Mouse (Mus musculus) CH12.LX (cell line): Measurements from ENCODE around the gene Thsd4. TPM values are rescaled to one million over a fixed set of nuclear protein-coding genes. Genes with fewer than 3 reads are reported as not detected.

ENCODE experiments used
- DNase-seq: peaks from one replicate; pipeline ENCODE4 v3.0.0-alpha.2; 2013; ENCODE audit errors: extremely low read depth
- H3K27ac ChIP-seq: 2 replicates; pipeline ENCODE4 v1.5.1; 2012; ENCODE audit warnings: low read depth, mild to moderate bottlenecking, control low read depth, moderate library complexity; ENCODE audit not compliant: insufficient read depth
- H3K27me3 ChIP-seq: replicated peaks from 2 replicates; pipeline ENCODE3; 2012; ENCODE audit warnings: inconsistent platforms
- H3K36me3 ChIP-seq, 2 experiments: replicated peaks in 1 of 2; 2 replicates each; pipeline versions ENCODE3 to v1.6.1; 2012; ENCODE audit warnings: inconsistent platforms in 1 of 2, low read length in 1 of 2, mild to moderate bottlenecking in 1 of 2, mixed read lengths in 1 of 2, moderate library complexity in 1 of 2; ENCODE audit not compliant: control insufficient read depth in 1 of 2, insufficient read depth in 1 of 2
- H3K4me1 ChIP-seq, 2 experiments: 2 replicates each; pipeline ENCODE4 v1.6.1; 2012; ENCODE audit warnings: inconsistent platforms in 1 of 2, moderate library complexity in 1 of 2; ENCODE audit not compliant: insufficient read depth in 2 of 2, control insufficient read depth in 1 of 2
- H3K4me2 ChIP-seq: 2 replicates; pipeline ENCODE4 v1.6.1; 2012; ENCODE audit warnings: low read depth, mild to moderate bottlenecking, control low read depth; ENCODE audit not compliant: poor library complexity, insufficient read depth, severe bottlenecking
- H3K4me3 ChIP-seq, 3 experiments: fragments of 150-350 bp in 1 of 3; sonication (generic) in 1 of 3; replicated peaks in 1 of 3; 2 replicates each; pipeline versions ENCODE3 to v1.5.1; 2011 to 2012; ENCODE audit warnings: low read depth in 2 of 3, low read length in 2 of 3, mild to moderate bottlenecking in 2 of 3, moderate library complexity in 2 of 3, control low read depth in 1 of 3, improper control_type of control experiment in 1 of 3, inconsistent platforms in 1 of 3, mixed read lengths in 1 of 3; ENCODE audit not compliant: poor library complexity in 1 of 3
- H3K79me2 ChIP-seq: replicated peaks from 2 replicates; pipeline ENCODE4 v1.6.1; 2012; ENCODE audit warnings: mild to moderate bottlenecking, moderate library complexity; ENCODE audit not compliant: control insufficient read depth, poor library complexity, insufficient read depth, severe bottlenecking; ENCODE audit errors: extremely low read depth
- H3K9ac ChIP-seq: 2 replicates; pipeline ENCODE4 v1.6.1; 2012; ENCODE audit warnings: low read depth, mild to moderate bottlenecking, control low read depth, moderate library complexity; ENCODE audit not compliant: insufficient read depth
- H3K9me3 ChIP-seq: replicated peaks from 2 replicates; pipeline ENCODE3; 2012; ENCODE audit warnings: low read length, inconsistent platforms, mixed read lengths
- BHLHE40 ChIP-seq: IDR thresholded peaks from 2 replicates; pipeline ENCODE4 v1.6.1; 2011; ENCODE audit warnings: mild to moderate bottlenecking, low read depth, low read length, improper control_type of control experiment
- CHD1 ChIP-seq: IDR thresholded peaks from 2 replicates; pipeline ENCODE4 v1.6.1; 2012; ENCODE audit warnings: low read depth, low read length, improper control_type of control experiment, inconsistent platforms
- CHD2 ChIP-seq: IDR thresholded peaks from 2 replicates; pipeline ENCODE4 v1.6.1; 2011; ENCODE audit warnings: low read length, improper control_type of control experiment
- CTCF ChIP-seq, 2 experiments: IDR thresholded peaks in 1 of 2; conservative IDR thresholded peaks in 1 of 2; 2 replicates each; pipeline ENCODE4 v1.5.1; 2011 to 2012; ENCODE audit warnings: low read depth in 2 of 2, low read length in 2 of 2, improper control_type of control experiment in 1 of 2, inconsistent platforms in 1 of 2, mild to moderate bottlenecking in 1 of 2, moderate library complexity in 1 of 2
- E2F4 ChIP-seq: IDR thresholded peaks from 2 replicates; pipeline ENCODE4 v1.6.1; 2011; ENCODE audit warnings: low read depth, low read length, improper control_type of control experiment; ENCODE audit not compliant: insufficient replicate concordance
- ELF1 ChIP-seq: IDR thresholded peaks from 2 replicates; pipeline ENCODE4 v1.6.1; 2014; ENCODE audit warnings: low read depth, mild to moderate bottlenecking, inconsistent platforms, low read length, improper control_type of control experiment
- EP300 ChIP-seq: IDR thresholded peaks from 2 replicates; pipeline ENCODE4 v1.6.1; 2011; ENCODE audit warnings: low read length, improper control_type of control experiment
- GABPA ChIP-seq: IDR thresholded peaks from 2 replicates; pipeline ENCODE4 v1.6.1; 2012; ENCODE audit warnings: low read depth, low read length, improper control_type of control experiment, inconsistent platforms; ENCODE audit not compliant: insufficient replicate concordance
- HCFC1 ChIP-seq: IDR thresholded peaks from 2 replicates; pipeline ENCODE4 v1.6.1; 2012; ENCODE audit warnings: low read depth, mild to moderate bottlenecking, inconsistent platforms, low read length, improper control_type of control experiment
- IRF4 ChIP-seq: IDR thresholded peaks from 2 replicates; pipeline ENCODE4 v1.6.1; 2014; ENCODE audit warnings: low read depth, mild to moderate bottlenecking, inconsistent platforms, low read length, improper control_type of control experiment
- JUN ChIP-seq: IDR thresholded peaks from 2 replicates; pipeline ENCODE4 v1.6.1; 2011; ENCODE audit warnings: low read depth, mild to moderate bottlenecking, low read length, improper control_type of control experiment, moderate library complexity; ENCODE audit not compliant: insufficient read depth
- JUND ChIP-seq: conservative IDR thresholded peaks from 2 replicates; pipeline ENCODE4 v1.6.1; 2011; ENCODE audit warnings: low read depth, low read length, improper control_type of control experiment
- KAT2A ChIP-seq: IDR thresholded peaks from 2 replicates; pipeline ENCODE4 v1.6.1; 2012; ENCODE audit warnings: low read length, improper control_type of control experiment, inconsistent platforms; ENCODE audit not compliant: insufficient replicate concordance
- MAX ChIP-seq: IDR thresholded peaks from 2 replicates; pipeline ENCODE4 v1.6.1; 2011; ENCODE audit warnings: low read length, improper control_type of control experiment
- MAZ ChIP-seq: IDR thresholded peaks from 2 replicates; pipeline ENCODE4 v1.6.1; 2012; ENCODE audit warnings: low read depth, mild to moderate bottlenecking, inconsistent platforms, low read length, improper control_type of control experiment, moderate library complexity
- MEF2A ChIP-seq: IDR thresholded peaks from 2 replicates; pipeline ENCODE4 v1.6.1; 2014; ENCODE audit warnings: low read depth, mild to moderate bottlenecking, inconsistent platforms, low read length, improper control_type of control experiment, borderline replicate concordance
- MXI1 ChIP-seq: IDR thresholded peaks from 2 replicates; pipeline ENCODE4 v1.6.1; 2011; ENCODE audit warnings: mild to moderate bottlenecking, low read depth, low read length, improper control_type of control experiment
- MYC ChIP-seq: IDR thresholded peaks from 2 replicates; pipeline ENCODE4 v1.6.1; 2011; ENCODE audit warnings: low read depth, mild to moderate bottlenecking, improper control_type of control experiment, low read length
- NELFE ChIP-seq: IDR thresholded peaks from 2 replicates; pipeline ENCODE4 v1.6.1; 2011; ENCODE audit warnings: low read depth, low read length, improper control_type of control experiment
- NRF1 ChIP-seq: IDR thresholded peaks from 2 replicates; pipeline ENCODE4 v1.6.1; 2014; ENCODE audit warnings: low read depth, mild to moderate bottlenecking, inconsistent platforms, low read length, improper control_type of control experiment, moderate library complexity
- PAX5 ChIP-seq: IDR thresholded peaks from 2 replicates; pipeline ENCODE4 v1.6.1; 2012; ENCODE audit warnings: low read length, inconsistent platforms, mixed read lengths
- POLR2A ChIP-seq: IDR thresholded peaks from 2 replicates; pipeline ENCODE4 v1.6.1; 2011; ENCODE audit warnings: low read depth, mild to moderate bottlenecking, improper control_type of control experiment, low read length
- POLR2AphosphoS2 ChIP-seq: IDR thresholded peaks from 2 replicates; pipeline ENCODE4 v1.6.1; 2011; ENCODE audit warnings: low read depth, low read length, improper control_type of control experiment
- RAD21 ChIP-seq: IDR thresholded peaks from 2 replicates; pipeline ENCODE4 v1.6.1; 2011; ENCODE audit warnings: low read depth, mild to moderate bottlenecking, low read length, improper control_type of control experiment, moderate library complexity
- RCOR1 ChIP-seq: conservative IDR thresholded peaks from 2 replicates; pipeline ENCODE4 v1.6.1; 2012; ENCODE audit warnings: low read depth, mild to moderate bottlenecking, inconsistent platforms, low read length, improper control_type of control experiment
- SMC3 ChIP-seq: IDR thresholded peaks from 2 replicates; pipeline ENCODE4 v1.6.1; 2011; ENCODE audit warnings: low read depth, low read length, improper control_type of control experiment
- TBP ChIP-seq: conservative IDR thresholded peaks from 2 replicates; pipeline ENCODE4 v1.6.1; 2011; ENCODE audit warnings: low read depth, low read length, improper control_type of control experiment
- TCF12 ChIP-seq: IDR thresholded peaks from 2 replicates; pipeline ENCODE4 v1.6.1; 2014; ENCODE audit warnings: low read depth, mild to moderate bottlenecking, inconsistent platforms, low read length, improper control_type of control experiment
- USF1 ChIP-seq: IDR thresholded peaks from 2 replicates; pipeline ENCODE4 v1.6.1; 2014; ENCODE audit warnings: low read depth, mild to moderate bottlenecking, inconsistent platforms, low read length, improper control_type of control experiment
- ZC3H11A ChIP-seq: IDR thresholded peaks from 2 replicates; pipeline ENCODE4 v1.6.1; 2012; ENCODE audit warnings: low read depth, mild to moderate bottlenecking, inconsistent platforms, low read length, improper control_type of control experiment
- ZKSCAN1 ChIP-seq: IDR thresholded peaks from 2 replicates; pipeline ENCODE4 v1.6.1; 2012; ENCODE audit warnings: low read depth, inconsistent platforms, low read length, improper control_type of control experiment, borderline replicate concordance
- dilution Hi-C: fragments of 300-500 bp; cut with MboI; formaldehyde crosslinking; loops from 2 replicates; pipeline ENCODE4 v1.14.3; 2020; ENCODE audit warnings: low sequenced_read_pairs; ENCODE audit not compliant: extremely low pct_unique_long_range_greater_than_20kb, extremely low pct_ligation_motif_present
- in situ Hi-C: fragments of 300-500 bp; cut with MboI; formaldehyde crosslinking; loops from 3 replicates; pipeline ENCODE4 v1.14.3; 2019; ENCODE audit warnings: low sequenced_read_pairs, low pct_ligation_motif_present, low pct_unique_long_range_greater_than_20kb, mixed read lengths
- polyA plus RNA-seq: library from polyadenylated mRNA; unstranded; fragments of >175 nt; gene quantifications from 2 replicates; pipeline ENCODE4 v1.2.1, GENCODE M21; 2012; ENCODE audit warnings: low read depth; ENCODE audit not compliant: insufficient read length
- total RNA-seq, 2 experiments: library from RNA; depleted of rRNA; stranded (reverse); fragments of 300-350 nt in 1 of 2; fragments of >200 nt in 1 of 2; gene quantifications; 2 replicates each; pipeline ENCODE4 v1.2.3; 2012 to 2014

Gene Thsd4
- total and polyA plus RNA-seq, 3 experiments: not detected

GRCm38 (mm10) chr9:59960559-59960958, 561.3 kb downstream of the Thsd4 start, which contains the start of gene Nr2e3:
Gene Nr2e3, minus strand, starts transcription at chr9:59960659.
- Histone ChIP-seq H3K4me2 (no peak within 1 kb of the TSS), H3K9ac (no peak within 1 kb of the TSS), H3K4me3 (no peak within 1 kb of the TSS), H3K79me2 (no peaks in the 10 kb centered on the region), H3K36me3 (no peaks in the 10 kb centered on the region), H3K4me1 (peaks cover 3 to 18% of the 10 kb centered on the region in 2 experiments; a peak in 3 of 4 replicates), H3K27me3 (no peaks in the 10 kb centered on the region), H3K9me3 (no peaks in the 10 kb centered on the region), H3K27ac (no peak within 1 kb of the TSS)
- in situ Hi-C loops: no loop called here
- no peak for DNase-seq
- dilution Hi-C loops: no loop called here
- TF ChIP-seq JUN (no peak), ZKSCAN1 (no peak), IRF4 (no peak), JUND (no peak), BHLHE40 (no peak), E2F4 (no peak), POLR2A (no peak), EP300 (no peak), KAT2A (no peak), RAD21 (no peak), RCOR1 (no peak), CHD1 (no peak), NRF1 (no peak), ELF1 (no peak), MAX (no peak), CHD2 (no peak), HCFC1 (no peak), GABPA (no peak), USF1 (no peak), PAX5 (no peak)
- TF ChIP-seq, all 38 proteins: peak for 0

- Histone ChIP-seq H3K4me3 (no peak overlapping the region), H3K27me3 (no peaks in the 10 kb centered on the region), H3K9me3 (no peaks in the 10 kb centered on the region), H3K36me3 (no peaks in the 10 kb centered on the region), H3K79me2 (no peaks in the 10 kb centered on the region), H3K4me1 (peaks cover 4 to 27% of the 10 kb centered on the region in 2 experiments; a peak in 3 of 4 replicates), H3K4me2 (no peak overlapping the region), H3K27ac (no peak overlapping the region), H3K9ac (no peak overlapping the region)
- in situ Hi-C loops: loop anchor here (5.0 kb wide), 1 partner anchor 237 kb away; no protein-coding TSS in a partner anchor
- DNase-seq: peak; percentile 97
- dilution Hi-C loops: no loop called here
- TF ChIP-seq MAZ (no peak), HCFC1 (no peak), CHD1 (no peak), NELFE (peak; percentile 43; the same call in 1 of the 2 replicates), E2F4 (no peak), ZKSCAN1 (no peak), TBP (no peak), MAX (peak; percentile 76), MYC (peak; percentile 92), CTCF (conservative IDR thresholded peaks at IDR 0.05 in 1 of 2, IDR thresholded peaks at IDR 0.05 in 1 of 2; ENCODE audit: low read depth in 2 of 2, low read length in 2 of 2) (peak; percentile 95 to 97), MXI1 (peak; percentile 60), RAD21 (peak; percentile 80), JUN (no peak), NRF1 (no peak), TCF12 (0 out of 2 replicates have a peak, but pooled peaks have one; percentile 31), SMC3 (peak; percentile 81), IRF4 (peak; percentile 31; the same call in 1 of the 2 replicates), GABPA (no peak), MEF2A (no peak; the same call in 1 of the 2 replicates), POLR2AphosphoS2 (no peak), PAX5 (no peak), ZC3H11A (no peak; the same call in 1 of the 2 replicates), USF1 (peak; percentile 34)
Observed at GRCm38 (mm10) chr9:59959276-59959675, 562.6 kb downstream of the Thsd4 start.
